Mouse (Mus musculus) layer of hippocampus, postnatal 36 days (tissue): ENCODE measurements around the gene Rnaseh2b. TPM values are rescaled to one million over a fixed set of nuclear protein-coding genes. Genes with fewer than 3 reads are reported as not detected.
A peak's percentile ranks its signal among the peaks of the same experiment; 100 is the strongest.

Source experiments
- DNase-seq, 2 experiments: peaks; one replicate each; pipeline ENCODE4 v3.0.0; 2022
- total RNA-seq, 2 experiments: library from RNA; stranded (reverse); gene quantifications; 2 replicates each; pipeline ENCODE4 v1.2.3; 2021

Gene Rnaseh2b
- total RNA-seq, 2 experiments from 2014 or later = 10.4 to 13.0 TPM

- no peak for DNase-seq
These were observed 30.4 kb downstream of the Rnaseh2b start for GRCm38 (mm10) chr14:62322581-62323344.

- no peak for DNase-seq
These were observed 31.1 kb downstream of the Rnaseh2b start for GRCm38 (mm10) chr14:62323457-62323856.

GRCm38 (mm10) chr14:62324943-62325342, 32.6 kb downstream of the Rnaseh2b start:
- no peak for DNase-seq

GRCm38 (mm10) chr14:62326026-62326425, 33.6 kb downstream of the Rnaseh2b start:
- DNase-seq = no peak

- no peak for DNase-seq
These were observed 34.8 kb downstream of the Rnaseh2b start for GRCm38 (mm10) chr14:62327171-62327570.

GRCm38 (mm10) chr14:62328606-62329005, 36.2 kb downstream of the Rnaseh2b start:
- no peak for DNase-seq

- no peak for DNase-seq
These were observed 37.2 kb downstream of the Rnaseh2b start for GRCm38 (mm10) chr14:62329631-62330030.

GRCm38 (mm10) chr14:62331457-62331856, 39.1 kb downstream of the Rnaseh2b start:
- no peak for DNase-seq

- DNase-seq = peak; percentile 81 to 82
These were observed 39.7 kb downstream of the Rnaseh2b start for GRCm38 (mm10) chr14:62331866-62332619.

- no peak for DNase-seq
These were observed 41.7 kb downstream of the Rnaseh2b start for GRCm38 (mm10) chr14:62333909-62334687.

- no peak for DNase-seq
These were observed 46.8 kb downstream of the Rnaseh2b start for GRCm38 (mm10) chr14:62339196-62339595.

GRCm38 (mm10) chr14:62341887-62342642, 49.7 kb downstream of the Rnaseh2b start:
- DNase-seq = peak in 1 of 2 experiments; percentile 9

GRCm38 (mm10) chr14:62342643-62343144, 50.3 kb downstream of the Rnaseh2b start:
- no peak for DNase-seq

- no peak for DNase-seq
These were observed 54.2 kb downstream of the Rnaseh2b start for GRCm38 (mm10) chr14:62346570-62346969.

GRCm38 (mm10) chr14:62347103-62347502, 54.7 kb downstream of the Rnaseh2b start:
- DNase-seq = no peak

GRCm38 (mm10) chr14:62349786-62350185, 57.4 kb downstream of the Rnaseh2b start:
- DNase-seq = no peak

GRCm38 (mm10) chr14:62350186-62350585, 57.8 kb downstream of the Rnaseh2b start:
- DNase-seq = no peak

- DNase-seq = no peak
These were observed 58.5 kb downstream of the Rnaseh2b start for GRCm38 (mm10) chr14:62350890-62351289.

GRCm38 (mm10) chr14:62353372-62353771, 61.0 kb downstream of the Rnaseh2b start:
- DNase-seq = no peak

- no peak for DNase-seq
These were observed 61.4 kb downstream of the Rnaseh2b start for GRCm38 (mm10) chr14:62353793-62354192.

- DNase-seq = no peak
These were observed 62.8 kb downstream of the Rnaseh2b start for GRCm38 (mm10) chr14:62355201-62355600.
